In genomic region chr13:119768541-119768940, GRCm38 (mm10) we compare ENCODE assay signal across 15 mouse cellular contexts.
"Had no signal": no experiment of that assay in that cellular context is flagged by ENCODE, and none has a peak within 500 bp of the region (broad histone marks: within the 10 kb centered on the region; RNA-seq: fewer than 3 reads in every experiment).

No protein-coding gene starts in this region.

- H3K27ac ChIP-seq: lung, embryonic 15.5 days; macrophage; midbrain, embryonic 13.5 days; midbrain, embryonic 15.5 days; neural tube, embryonic 12.5 days; stomach, embryonic 15.5 days; stomach, postnatal 0 days had no signal

- DNase-seq: liver, postnatal 0 days; lung, adult 2 months; lung, postnatal 14 days; lung, postnatal 36 days; right cerebral cortex, postnatal 14 days; thymus, adult 2 months; thymus, postnatal 25 days had no signal

- H3K4me3 ChIP-seq: lung, embryonic 15.5 days; megakaryocyte, embryonic 14.5 days; midbrain, embryonic 13.5 days; midbrain, embryonic 15.5 days; neural tube, embryonic 12.5 days; stomach, embryonic 15.5 days had no signal
